Mouse (Mus musculus): ENCODE data around the gene Nnat. TPM values are rescaled to one million over a fixed set of nuclear protein-coding genes. Genes with fewer than 3 reads are reported as not detected.

The Nnat gene
- polyA plus RNA-seq (2014; fragmentation: Illumina TruSeq; extraction: RNeasy Lipid Tissue Mini Kit (QIAGEN cat#74804); ENCODE audit: low read depth, low replicate concordance), result 0.31 TPM

GRCm38 (mm10) chr2:157559858-157560257 lies at the start of gene Nnat:
Nnat (plus strand) TSS chr2:157560078.

GRCm38 (mm10) chr2:157571224-157571832 lies 11.4 kb downstream of the Nnat start, which contains the start of gene Blcap:
Blcap (minus strand) TSS chr2:157571274.

Other genes starting within 250 kb of the Nnat start
- not detected for gene Ghrh, start 212.6 kb upstream of the Nnat start, polyA plus RNA-seq (2014; fragmentation: Illumina TruSeq; extraction: RNeasy Lipid Tissue Mini Kit (QIAGEN cat#74804); ENCODE audit: low read depth, low replicate concordance)
- gene Manbal, start 192.5 kb upstream of the Nnat start, polyA plus RNA-seq (2014; fragmentation: Illumina TruSeq; extraction: RNeasy Lipid Tissue Mini Kit (QIAGEN cat#74804); ENCODE audit: low read depth, low replicate concordance), result 2.8 TPM
- 0.56 TPM for gene Src, start 141.6 kb upstream of the Nnat start, polyA plus RNA-seq (2014; fragmentation: Illumina TruSeq; extraction: RNeasy Lipid Tissue Mini Kit (QIAGEN cat#74804); ENCODE audit: low read depth, low replicate concordance)
- gene Blcap, start 11.2 kb downstream of the Nnat start, polyA plus RNA-seq (2014; fragmentation: Illumina TruSeq; extraction: RNeasy Lipid Tissue Mini Kit (QIAGEN cat#74804); ENCODE audit: low read depth, low replicate concordance), result 14.7 TPM
- 13.2 TPM for gene Ctnnbl1, start 177.3 kb downstream of the Nnat start, polyA plus RNA-seq (2014; fragmentation: Illumina TruSeq; extraction: RNeasy Lipid Tissue Mini Kit (QIAGEN cat#74804); ENCODE audit: low read depth, low replicate concordance)

Measured in testis, adult 10 weeks (tissue).